Mouse (Mus musculus) E14TG2a.4 (cell line): ENCODE measurements around the gene Mef2c.

Experiments used
- CTCF ChIP-seq: conservative IDR thresholded peaks from 2 replicates; pipeline ENCODE4 v1.5.1; 2014; ENCODE audit warnings: low read length
- NANOG ChIP-seq: IDR thresholded peaks from 2 replicates; pipeline ENCODE4 v1.6.1; 2014; ENCODE audit warnings: borderline replicate concordance, low read length, mixed read lengths
- POU5F1 ChIP-seq: IDR thresholded peaks from 2 replicates; pipeline ENCODE4 v1.6.1; 2014; ENCODE audit warnings: low read length, borderline replicate concordance

GRCm38 (mm10) chr13:83662089-83662551 is 158.3 kb downstream of the Mef2c start:
- no peak for TF ChIP-seq CTCF
- no peak for TF ChIP-seq NANOG
- TF ChIP-seq POU5F1, result no peak
